Mouse (Mus musculus): ENCODE data around the gene Piga. TPM values are rescaled to one million over a fixed set of nuclear protein-coding genes. Genes with fewer than 3 reads are reported as not detected.

Gene Piga
- 4.1 and 4.2 TPM in 2 replicates for polyA plus RNA-seq (2012; rRNA removed)

DNA sequence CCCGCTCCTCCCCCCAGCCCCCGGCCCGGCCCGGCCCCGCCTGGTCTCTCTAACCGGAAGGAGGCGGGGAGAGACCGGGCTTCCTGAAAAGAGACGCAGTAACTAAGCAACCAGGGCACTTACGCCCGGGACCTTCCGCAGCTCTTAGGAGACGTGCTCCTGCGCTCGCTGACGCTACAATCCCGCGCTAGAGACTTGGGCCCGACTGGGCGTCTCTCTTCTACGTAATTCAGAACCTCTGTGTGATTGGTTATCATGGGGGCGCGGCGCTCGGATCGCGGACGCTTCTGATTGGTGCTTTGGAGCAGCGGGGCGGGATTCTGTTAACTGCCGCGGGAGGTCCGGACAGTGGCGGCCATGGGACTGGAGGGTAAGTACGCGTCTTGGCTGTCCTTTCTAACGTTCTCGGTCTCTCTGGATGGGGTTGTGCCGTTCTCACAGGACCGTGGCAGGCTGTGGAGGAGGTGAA is at the start of gene Piga:
Gene Piga, plus strand, starts transcription at position 317 of the 469 bp plus-strand sequence.

DNA sequence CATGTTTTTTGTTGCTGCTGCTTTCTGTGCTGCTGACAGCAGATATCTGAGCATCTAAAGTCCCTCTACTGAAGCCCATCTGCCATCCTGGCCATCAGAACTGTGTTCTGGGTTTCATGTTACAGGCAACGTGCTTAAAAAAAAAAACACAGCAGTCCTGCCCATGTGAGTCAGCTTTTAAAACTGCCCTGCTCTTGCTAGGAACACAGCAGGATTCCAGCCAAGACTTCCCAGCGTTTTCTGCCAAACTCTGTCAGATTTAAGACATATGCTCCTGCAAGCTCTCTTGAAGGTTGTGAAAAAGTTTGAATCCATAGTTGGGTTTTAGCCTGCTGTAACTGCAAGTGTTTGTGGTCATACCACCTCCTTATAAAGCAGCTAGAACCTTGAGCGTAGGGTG is 46.5 kb upstream of the Piga start, which contains the start of gene Vegfd:
Gene Vegfd, plus strand, starts transcription at position 298 of the 400 bp plus-strand sequence.

DNA sequence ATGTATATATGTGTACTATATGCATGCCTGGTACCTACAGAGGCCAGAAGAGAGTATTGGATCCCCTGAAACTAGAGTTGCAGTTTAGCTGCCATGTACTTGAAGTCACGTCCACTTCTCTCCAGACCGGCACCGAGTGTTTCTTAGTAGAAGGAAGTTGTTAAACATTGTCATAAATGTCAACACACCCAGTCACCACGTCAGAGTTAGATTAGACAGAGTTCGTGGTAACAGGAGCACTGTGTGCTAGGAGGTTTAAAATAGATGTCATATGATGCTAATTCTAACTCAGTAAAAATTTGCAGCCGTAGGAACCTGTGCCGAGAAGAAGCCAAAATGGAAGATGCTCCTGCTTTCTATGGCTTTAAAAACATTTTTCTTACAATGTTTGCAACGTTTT is 17.1 kb downstream of the Piga start, which contains the start of gene Asb11:
Gene Asb11, plus strand, starts transcription at position 286 of the 400 bp plus-strand sequence.

Other genes starting within 250 kb of the Piga start
- 0.44 TPM in 2 replicates for gene Bmx, start 161.6 kb upstream of the Piga start, polyA plus RNA-seq (2012; rRNA removed)
- 1.4 and 2.0 TPM in 2 replicates for gene Pir, start 150.4 kb upstream of the Piga start, polyA plus RNA-seq (2012; rRNA removed)
- gene Vegfd, start 46.4 kb upstream of the Piga start, polyA plus RNA-seq (2012; rRNA removed), result 0.62 and 0.88 TPM in 2 replicates
- 0.05 and 0.08 TPM in 2 replicates for gene Asb11, start 17.2 kb downstream of the Piga start, polyA plus RNA-seq (2012; rRNA removed)
- gene Asb9, start 86.5 kb downstream of the Piga start, polyA plus RNA-seq (2012; rRNA removed), result not detected in 2 replicates